Mouse (Mus musculus) kidney, adult 2 months (tissue): ENCODE data around the gene Olfr67.
"Not testable (repeated sequence)": the region's sequence is repeated elsewhere in the genome, so short reads cannot be mapped to it uniquely, and the experiment has no call there.

Experiments used
- CTCF ChIP-seq: fragments of 200-500 bp; conservative IDR thresholded peaks from 2 replicates; pipeline ENCODE4 v1.5.1; 2011; ENCODE audit warnings: low read depth, mild to moderate bottlenecking, control low read depth, low read length, moderate library complexity, mixed read lengths; ENCODE audit not compliant: insufficient read depth, insufficient read length
- POLR2A ChIP-seq: fragments of 200-500 bp; IDR thresholded peaks from one replicate; pipeline ENCODE4 v1.6.1; 2011; ENCODE audit warnings: low read depth, low read length, control low read depth

GRCm38 (mm10) chr7:103767687-103768086 is 23.9 kb downstream of the Olfr67 start:
- TF ChIP-seq POLR2A, CTCF: not testable (repeated sequence)
